Mouse (Mus musculus): ENCODE measurements around the gene Stard3. TPM values are rescaled to one million over a fixed set of nuclear protein-coding genes. Genes with fewer than 3 reads are reported as not detected.
A peak's percentile ranks its signal among the peaks of the same experiment; 100 is the strongest.

Gene Stard3
- polyA plus RNA-seq, 1 experiment from 2014 or later: 41.5 TPM

DNA sequence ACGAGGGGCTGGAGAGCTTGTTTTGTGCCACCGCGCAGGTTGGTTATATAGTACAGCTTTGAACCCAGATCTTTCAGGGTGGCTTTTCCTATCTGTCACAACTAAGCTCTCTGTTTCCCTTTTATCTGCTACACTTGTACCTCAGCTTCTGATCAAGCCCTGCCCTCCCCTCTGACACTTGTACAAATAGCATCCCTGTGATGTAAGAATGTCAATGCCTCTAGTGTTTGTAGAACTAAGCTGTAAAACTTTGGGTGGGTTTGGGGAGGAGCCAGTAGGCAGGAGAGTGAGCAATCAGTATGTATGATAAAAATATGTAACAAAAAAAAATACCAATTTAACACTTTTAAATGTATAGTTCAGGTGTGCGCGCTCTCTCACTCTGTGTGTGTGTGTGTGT, 6.2 kb downstream of the Stard3 start:
- DNase-seq (ENCODE audit: low spot score, missing footprints): peak; percentile 37
- no peak for ATAC-seq (ENCODE audit: low FRiP score)
- Histone ChIP-seq H3K4me2 (no peak overlapping the region), H3K27ac (ENCODE audit: low read depth, low read length) (no peak overlapping the region), H3K36me3 (ENCODE audit: control insufficient read depth, insufficient read depth, low read length) (no peaks in the 10 kb centered on the region; the same call in 1 of the 2 replicates), H3K4me1 (ENCODE audit: control insufficient read depth, insufficient read depth, low read length) (peaks cover 24% of the 10 kb centered on the region), H3K9ac (ENCODE audit: low read length) (no peak overlapping the region), H3K27me3 (ENCODE audit: control insufficient read depth, insufficient read depth, low read length) (no peaks in the 10 kb centered on the region), H3K4me3 (ENCODE audit: low read depth, low read length) (no peak overlapping the region), H3K9me3 (ENCODE audit: control insufficient read depth, low read length) (no peaks in the 10 kb centered on the region)
- WGBS: 94% methylated on average over 5 of the region's 5 CpGs

DNA sequence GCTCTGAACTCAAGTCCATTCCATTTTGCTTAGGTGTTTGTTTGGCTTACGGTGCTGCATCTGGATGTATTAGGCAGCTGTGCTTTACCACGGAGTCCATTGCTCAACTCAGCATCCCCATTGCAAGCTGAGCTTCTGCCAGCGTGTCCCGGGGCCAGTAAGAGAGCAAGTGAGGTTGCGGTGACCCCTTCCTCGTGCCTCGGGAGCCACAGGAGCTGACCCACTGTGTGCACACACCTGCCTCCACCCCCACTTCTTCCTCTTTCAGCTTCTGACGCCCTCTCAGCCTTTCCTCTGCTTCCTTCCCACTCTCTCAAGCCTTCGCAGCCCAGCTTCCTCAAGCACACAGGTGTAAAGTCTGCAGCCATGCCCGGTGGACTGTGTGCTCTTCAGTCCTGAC, 8.1 kb downstream of the Stard3 start:
- Histone ChIP-seq H3K9me3 (ENCODE audit: control insufficient read depth, low read length) (no peaks in the 10 kb centered on the region), H3K4me3 (ENCODE audit: low read depth, low read length) (no peak overlapping the region), H3K4me2 (no peak overlapping the region), H3K9ac (ENCODE audit: low read length) (no peak overlapping the region), H3K36me3 (ENCODE audit: control insufficient read depth, insufficient read depth, low read length) (no peaks in the 10 kb centered on the region; the same call in 1 of the 2 replicates), H3K27me3 (ENCODE audit: control insufficient read depth, insufficient read depth, low read length) (no peaks in the 10 kb centered on the region), H3K4me1 (ENCODE audit: control insufficient read depth, insufficient read depth, low read length) (peaks cover 14% of the 10 kb centered on the region), H3K27ac (ENCODE audit: low read depth, low read length) (no peak overlapping the region)
- 80% methylated on average over 10 of the region's 10 CpGs for WGBS
- ATAC-seq (ENCODE audit: low FRiP score) (no peak), DNase-seq (ENCODE audit: low spot score, missing footprints) (no peak)

DNA sequence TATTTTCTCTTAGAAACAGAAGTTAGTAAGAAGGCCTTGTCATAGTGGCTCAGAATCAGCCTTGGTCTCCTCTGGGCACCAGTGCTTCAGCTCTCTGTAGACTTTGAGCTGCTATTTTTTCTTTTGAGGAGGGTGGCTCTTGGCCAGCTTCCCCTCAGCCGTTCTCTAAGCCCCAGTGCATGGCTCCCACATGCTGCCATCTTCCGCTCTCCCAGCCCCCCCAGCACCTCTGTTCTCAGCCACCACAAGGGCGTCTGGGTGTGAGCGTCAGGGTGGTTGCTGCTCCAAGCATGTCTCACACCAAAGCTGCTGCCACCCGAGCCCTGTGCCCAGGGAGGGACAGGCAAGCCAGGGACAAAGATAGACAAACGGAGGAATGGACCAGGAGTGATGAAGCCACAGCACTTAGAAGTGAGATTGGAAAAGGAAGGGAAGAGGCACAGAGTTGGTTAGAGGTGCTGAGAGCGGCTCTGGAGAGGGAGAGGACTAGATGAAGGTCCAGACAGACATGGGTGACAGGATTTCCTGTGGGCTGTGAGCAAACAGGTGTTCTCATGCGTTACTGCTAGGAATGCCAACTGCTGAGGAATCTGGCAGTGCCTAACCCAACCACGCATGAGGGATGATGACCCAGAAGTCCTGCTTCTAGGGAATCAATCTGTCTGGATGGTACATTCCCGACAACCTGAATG, 9.1 kb downstream of the Stard3 start:
- H3K4me3 ChIP-seq (ENCODE audit: low read depth, low read length): no peak overlapping the region
- H3K4me2 ChIP-seq: no peak overlapping the region
- H3K9me3 ChIP-seq (ENCODE audit: control insufficient read depth, low read length): no peaks in the 10 kb centered on the region
- ATAC-seq (ENCODE audit: low FRiP score) (no peak), DNase-seq (ENCODE audit: low spot score, missing footprints) (no peak)
- peaks cover 17% of the 10 kb centered on the region for H3K4me1 ChIP-seq (ENCODE audit: control insufficient read depth, insufficient read depth, low read length)
- H3K27ac ChIP-seq (ENCODE audit: low read depth, low read length): no peak overlapping the region
- H3K27me3 ChIP-seq (ENCODE audit: control insufficient read depth, insufficient read depth, low read length): no peaks in the 10 kb centered on the region
- 83% methylated on average over 10 of the region's 10 CpGs for WGBS
- no peaks in the 10 kb centered on the region; the same call in 1 of the 2 replicates for H3K36me3 ChIP-seq (ENCODE audit: control insufficient read depth, insufficient read depth, low read length)
- H3K9ac ChIP-seq (ENCODE audit: low read length): no peak overlapping the region

DNA sequence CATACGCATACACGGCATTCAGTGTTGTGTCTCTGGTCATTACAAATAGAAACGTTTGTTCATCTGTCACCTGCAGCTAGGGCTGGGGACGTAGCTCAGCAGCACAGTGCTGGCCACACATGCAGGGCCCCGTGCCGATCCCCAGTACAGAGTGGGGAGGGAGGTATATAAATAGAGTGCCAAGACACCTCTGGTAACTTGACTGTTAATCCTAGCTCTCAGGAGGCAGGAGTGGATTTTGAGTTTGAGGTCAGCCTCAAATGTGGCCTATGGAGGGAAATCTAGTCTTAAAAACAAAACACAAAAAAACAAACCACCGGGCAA, 9.7 kb downstream of the Stard3 start:
- Histone ChIP-seq H3K36me3 (ENCODE audit: control insufficient read depth, insufficient read depth, low read length) (no peaks in the 10 kb centered on the region; the same call in 1 of the 2 replicates), H3K4me2 (no peak overlapping the region), H3K4me3 (ENCODE audit: low read depth, low read length) (no peak overlapping the region), H3K27me3 (ENCODE audit: control insufficient read depth, insufficient read depth, low read length) (no peaks in the 10 kb centered on the region), H3K9me3 (ENCODE audit: control insufficient read depth, low read length) (no peaks in the 10 kb centered on the region), H3K27ac (ENCODE audit: low read depth, low read length) (no peak overlapping the region), H3K4me1 (ENCODE audit: control insufficient read depth, insufficient read depth, low read length) (peaks cover 20% of the 10 kb centered on the region), H3K9ac (ENCODE audit: low read length) (no peak overlapping the region)
- WGBS: 89% methylated on average over 7 of the region's 7 CpGs
- peak; percentile 49 for DNase-seq (ENCODE audit: low spot score, missing footprints)
- ATAC-seq (ENCODE audit: low FRiP score): no peak

DNA sequence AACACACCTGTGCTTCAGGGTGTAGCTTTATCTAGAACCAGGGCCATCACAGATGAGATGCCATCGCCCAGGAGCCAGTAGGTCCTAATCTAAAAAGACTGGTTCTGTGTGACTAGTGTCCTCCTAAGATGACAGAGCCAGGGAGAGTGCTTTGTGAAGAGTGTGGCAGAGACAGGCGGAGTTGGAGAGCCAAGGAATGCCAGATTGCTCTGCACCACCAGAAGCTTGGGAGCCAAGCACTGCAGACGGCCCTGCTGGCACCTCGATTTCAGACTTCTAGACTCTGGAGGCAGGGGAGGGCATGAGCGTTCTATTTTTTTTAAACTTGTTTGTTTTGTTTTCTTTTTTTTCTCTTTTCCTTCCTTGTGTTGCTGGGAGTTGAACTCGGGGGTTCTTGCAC, 11.2 kb downstream of the Stard3 start:
- Histone ChIP-seq H3K27ac (ENCODE audit: low read depth, low read length) (no peak overlapping the region), H3K4me3 (ENCODE audit: low read depth, low read length) (no peak overlapping the region), H3K36me3 (ENCODE audit: control insufficient read depth, insufficient read depth, low read length) (no peaks in the 10 kb centered on the region; the same call in 1 of the 2 replicates), H3K4me2 (no peak overlapping the region), H3K27me3 (ENCODE audit: control insufficient read depth, insufficient read depth, low read length) (no peaks in the 10 kb centered on the region), H3K9ac (ENCODE audit: low read length) (no peak overlapping the region), H3K4me1 (ENCODE audit: control insufficient read depth, insufficient read depth, low read length) (peaks cover 21% of the 10 kb centered on the region), H3K9me3 (ENCODE audit: control insufficient read depth, low read length) (no peaks in the 10 kb centered on the region)
- ATAC-seq (ENCODE audit: low FRiP score) (no peak), DNase-seq (ENCODE audit: low spot score, missing footprints) (no peak)
- WGBS: 87% methylated on average over 6 of the region's 6 CpGs

DNA sequence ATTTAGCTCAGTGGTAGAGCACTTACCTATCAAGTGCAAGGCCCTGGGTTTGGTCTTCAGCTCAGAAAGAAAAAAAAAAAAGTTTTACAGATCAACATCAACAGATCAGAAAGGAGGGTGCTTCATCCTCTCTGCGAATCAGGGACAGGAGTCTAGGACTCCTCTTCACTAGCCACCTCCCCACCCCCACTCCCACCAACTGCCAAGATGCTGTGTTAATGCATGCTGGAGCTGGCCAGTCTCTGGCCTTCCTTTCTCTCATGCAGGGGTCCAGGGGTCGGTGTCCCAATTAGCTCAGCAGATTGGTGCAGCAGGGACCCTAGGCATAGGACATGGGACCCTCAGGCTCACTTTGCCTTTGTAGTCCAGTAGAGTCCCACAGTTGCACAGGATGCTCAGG, 12.4 kb downstream of the Stard3 start:
- DNase-seq (ENCODE audit: low spot score, missing footprints) (no peak), ATAC-seq (ENCODE audit: low FRiP score) (no peak)
- peaks cover 21% of the 10 kb centered on the region for H3K4me1 ChIP-seq (ENCODE audit: control insufficient read depth, insufficient read depth, low read length)
- H3K9ac ChIP-seq (ENCODE audit: low read length): no peak overlapping the region
- no peaks in the 10 kb centered on the region; the same call in 1 of the 2 replicates for H3K36me3 ChIP-seq (ENCODE audit: control insufficient read depth, insufficient read depth, low read length)
- H3K4me3 ChIP-seq (ENCODE audit: low read depth, low read length): no peak overlapping the region
- WGBS: 75% methylated on average over 2 of the region's 2 CpGs
- H3K4me2 ChIP-seq: no peak overlapping the region
- H3K27ac ChIP-seq (ENCODE audit: low read depth, low read length): no peak overlapping the region; the same call in 1 of the 2 replicates
- no peaks in the 10 kb centered on the region for H3K9me3 ChIP-seq (ENCODE audit: control insufficient read depth, low read length)
- H3K27me3 ChIP-seq (ENCODE audit: control insufficient read depth, insufficient read depth, low read length): no peaks in the 10 kb centered on the region

DNA sequence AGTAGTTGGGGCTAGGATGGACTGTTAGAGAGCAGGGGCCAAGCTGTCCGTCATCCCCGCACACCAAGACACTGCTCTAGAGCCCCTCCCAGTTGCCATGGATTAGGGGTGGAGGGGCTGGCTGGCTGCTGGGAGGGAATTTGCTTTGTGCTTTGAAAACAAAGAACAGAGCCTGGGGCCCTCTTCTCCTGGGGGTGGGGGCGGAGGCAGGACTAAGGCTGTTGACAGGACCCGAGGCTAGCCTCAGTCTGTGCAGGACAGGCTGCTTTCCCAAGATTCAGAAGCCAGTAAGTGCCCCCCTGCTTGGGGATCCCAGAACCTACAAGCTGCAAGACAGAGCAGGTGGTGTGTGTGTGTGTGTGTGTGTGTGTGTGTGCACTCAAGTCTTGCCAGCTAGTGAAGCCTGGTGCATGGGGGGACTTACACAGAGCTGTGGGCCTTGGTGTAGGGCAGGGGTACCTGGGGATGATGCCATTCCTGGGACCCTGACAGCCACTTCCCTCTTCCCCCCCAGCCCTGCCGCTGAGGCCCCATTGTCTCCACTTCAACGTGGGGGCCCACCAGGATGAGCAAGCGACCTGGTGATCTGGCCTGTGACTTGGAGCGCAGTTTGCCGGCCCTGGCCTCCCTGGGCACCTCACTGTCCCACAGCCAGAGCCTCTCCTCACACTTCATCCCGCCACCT, 13.5 kb downstream of the Stard3 start:
- WGBS: 16% methylated on average over 9 of the region's 10 CpGs
- Histone ChIP-seq H3K4me2 (peak overlapping the region; percentile 44), H3K9ac (ENCODE audit: low read length) (peak overlapping the region; percentile 54), H3K9me3 (ENCODE audit: control insufficient read depth, low read length) (no peaks in the 10 kb centered on the region), H3K4me3 (ENCODE audit: low read depth, low read length) (peak overlapping the region; percentile 19), H3K36me3 (ENCODE audit: control insufficient read depth, insufficient read depth, low read length) (0 out of 2 replicates have a peak, but pooled peaks cover under 1% of the 10 kb centered on the region), H3K27me3 (ENCODE audit: control insufficient read depth, insufficient read depth, low read length) (no peaks in the 10 kb centered on the region), H3K27ac (ENCODE audit: low read depth, low read length) (peak overlapping the region; percentile 74), H3K4me1 (ENCODE audit: control insufficient read depth, insufficient read depth, low read length) (peaks cover 21% of the 10 kb centered on the region)
- DNase-seq (ENCODE audit: low spot score, missing footprints): peak; percentile 93
- peak; percentile 89 for ATAC-seq (ENCODE audit: low FRiP score)

DNA sequence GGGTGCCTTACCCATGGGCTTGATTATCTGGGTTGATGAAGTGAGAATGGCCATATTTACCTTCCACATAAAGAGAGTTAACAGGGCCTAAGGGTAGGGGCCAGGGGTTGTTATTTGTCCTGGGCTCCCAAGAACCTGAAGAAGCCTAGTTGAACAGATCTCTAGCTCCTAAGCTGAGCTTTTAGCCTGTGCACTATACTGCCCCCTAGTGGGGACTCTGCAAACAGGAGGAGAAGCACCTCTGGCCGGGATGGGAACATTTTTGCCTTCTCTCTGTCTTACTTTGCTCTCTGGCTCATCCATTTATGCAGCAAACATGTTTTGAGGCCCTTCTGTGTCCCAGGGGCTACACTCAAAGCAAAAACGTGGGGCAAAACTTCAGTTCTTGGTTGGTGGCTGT, 14.2 kb downstream of the Stard3 start:
- Histone ChIP-seq H3K9ac (ENCODE audit: low read length) (peak overlapping the region; percentile 54), H3K27ac (ENCODE audit: low read depth, low read length) (peak overlapping the region; percentile 74), H3K9me3 (ENCODE audit: control insufficient read depth, low read length) (no peaks in the 10 kb centered on the region), H3K27me3 (ENCODE audit: control insufficient read depth, insufficient read depth, low read length) (no peaks in the 10 kb centered on the region), H3K36me3 (ENCODE audit: control insufficient read depth, insufficient read depth, low read length) (peaks cover 8% of the 10 kb centered on the region; the same call in 1 of the 2 replicates), H3K4me2 (peak overlapping the region; percentile 44), H3K4me3 (ENCODE audit: low read depth, low read length) (peak overlapping the region; percentile 19), H3K4me1 (ENCODE audit: control insufficient read depth, insufficient read depth, low read length) (peaks cover 21% of the 10 kb centered on the region)
- ATAC-seq (ENCODE audit: low FRiP score) (peak; percentile 8; the same call in 1 of the 2 replicates), DNase-seq (ENCODE audit: low spot score, missing footprints) (peak; percentile 96)
- WGBS: 4% methylated on average over 2 of the region's 2 CpGs

DNA sequence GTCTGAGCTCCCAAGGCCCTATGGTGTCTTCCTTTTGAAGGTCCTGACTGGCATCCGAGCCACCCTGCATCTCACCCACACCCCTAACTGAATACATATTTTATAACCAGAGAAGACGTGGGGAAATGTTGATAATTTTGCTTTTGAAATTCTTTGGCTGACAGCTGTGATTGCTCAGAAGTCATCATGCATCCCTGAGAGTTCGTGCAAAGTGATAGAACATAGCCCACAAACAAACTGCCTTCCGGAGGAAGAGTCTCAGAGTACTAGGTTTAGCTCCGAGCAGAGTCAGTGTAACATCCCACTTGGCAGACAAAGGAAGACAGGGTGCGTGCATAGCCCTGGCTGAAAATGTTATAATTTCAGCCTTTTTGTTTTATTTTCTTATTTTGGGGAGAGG, 15.1 kb downstream of the Stard3 start:
- whole genome bisulfite sequencing: 89% methylated on average over 6 of the region's 6 CpGs
- ATAC-seq (ENCODE audit: low FRiP score) (no peak), DNase-seq (ENCODE audit: low spot score, missing footprints) (peak; percentile 47)
- Histone ChIP-seq H3K27me3 (ENCODE audit: control insufficient read depth, insufficient read depth, low read length) (no peaks in the 10 kb centered on the region), H3K4me1 (ENCODE audit: control insufficient read depth, insufficient read depth, low read length) (peaks cover 21% of the 10 kb centered on the region), H3K27ac (ENCODE audit: low read depth, low read length) (no peak overlapping the region), H3K9me3 (ENCODE audit: control insufficient read depth, low read length) (no peaks in the 10 kb centered on the region), H3K4me3 (ENCODE audit: low read depth, low read length) (no peak overlapping the region), H3K9ac (ENCODE audit: low read length) (no peak overlapping the region), H3K4me2 (no peak overlapping the region), H3K36me3 (ENCODE audit: control insufficient read depth, insufficient read depth, low read length) (peaks cover 16% of the 10 kb centered on the region)

Measured in midbrain, embryonic 11.5 days (tissue).